Mouse (Mus musculus) embryonic facial prominence, embryonic 11.5 days (tissue): ENCODE results near the gene Cyp4x1. TPM values are rescaled to one million over a fixed set of nuclear protein-coding genes. Genes with fewer than 3 reads are reported as not detected.

Experiments used
- ATAC-seq: fragments of 200-750 bp; cut with Nextera tagmentation; replicated peaks from 2 replicates; pipeline ENCODE4 v1.8.0; 2017; ENCODE audit warnings: low read depth; ENCODE audit not compliant: insufficient number of reproducible peaks, low FRiP score, low TSS enrichment
- DNase-seq: peaks from one replicate; pipeline ENCODE4 v3.0.0-alpha.2; 2015; ENCODE audit warnings: low spot score
- H3K27ac ChIP-seq: fragments of 300-500 bp; sonication (generic); replicated peaks from 2 replicates; pipeline ENCODE4 v1.5.1; 2014; ENCODE audit warnings: mild to moderate bottlenecking, low read depth, low read length, control low read depth
- H3K27me3 ChIP-seq: fragments of 300-500 bp; sonication (generic); 2 replicates; pipeline ENCODE4 v1.6.1; 2014; ENCODE audit warnings: mild to moderate bottlenecking, low read length, moderate library complexity, mixed read lengths; ENCODE audit not compliant: control insufficient read depth, insufficient read depth
- H3K36me3 ChIP-seq: fragments of 300-500 bp; sonication (generic); replicated peaks from 2 replicates; pipeline ENCODE4 v1.6.1; 2014; ENCODE audit warnings: low read depth, mild to moderate bottlenecking, low read length, moderate library complexity, mixed read lengths; ENCODE audit not compliant: control insufficient read depth, insufficient read depth
- H3K4me1 ChIP-seq: fragments of 300-500 bp; sonication (generic); 2 replicates; pipeline ENCODE4 v1.6.1; 2014; ENCODE audit warnings: low read length, mixed read lengths; ENCODE audit not compliant: control insufficient read depth, insufficient read depth
- H3K4me2 ChIP-seq: fragments of 300-500 bp; sonication (generic); 2 replicates; pipeline ENCODE4 v1.6.1; 2014; ENCODE audit warnings: low read depth, mild to moderate bottlenecking, control low read depth, low read length, moderate library complexity
- H3K4me3 ChIP-seq: fragments of 300-500 bp; sonication (generic); 2 replicates; pipeline ENCODE4 v1.5.1; 2014; ENCODE audit warnings: low read depth, low read length, control low read depth
- H3K9ac ChIP-seq: fragments of 300-500 bp; sonication (generic); replicated peaks from 2 replicates; pipeline ENCODE4 v1.6.1; 2014; ENCODE audit warnings: mild to moderate bottlenecking, control low read depth, low read length
- H3K9me3 ChIP-seq: fragments of 300-500 bp; sonication (generic); replicated peaks from 2 replicates; pipeline ENCODE4 v1.6.1; 2016; ENCODE audit warnings: mild to moderate bottlenecking, low read length, inconsistent platforms, mixed read lengths; ENCODE audit not compliant: control insufficient read depth
- WGBS: fragments of 180-500 bp; shearing (Covaris S2); extraction: QIAGEN DNeasy Blood & Tissue Kit; methylation state at CpG from one replicate; pipeline ENCODE4 v1.1.7; 2014; 5-methylcytosine and 5-hydroxymethylcytosine counted together
- polyA plus RNA-seq: library from polyadenylated mRNA; unstranded; fragments of >200 nt; fragmentation: Nextera tagmentation; extraction: Ambion mirVana; gene quantifications from 2 replicates; pipeline ENCODE4 v1.2.1, GENCODE M21; 2014

Cyp4x1 gene
- polyA plus RNA-seq, 1 experiment from 2014 or later = 0.50 TPM

DNA sequence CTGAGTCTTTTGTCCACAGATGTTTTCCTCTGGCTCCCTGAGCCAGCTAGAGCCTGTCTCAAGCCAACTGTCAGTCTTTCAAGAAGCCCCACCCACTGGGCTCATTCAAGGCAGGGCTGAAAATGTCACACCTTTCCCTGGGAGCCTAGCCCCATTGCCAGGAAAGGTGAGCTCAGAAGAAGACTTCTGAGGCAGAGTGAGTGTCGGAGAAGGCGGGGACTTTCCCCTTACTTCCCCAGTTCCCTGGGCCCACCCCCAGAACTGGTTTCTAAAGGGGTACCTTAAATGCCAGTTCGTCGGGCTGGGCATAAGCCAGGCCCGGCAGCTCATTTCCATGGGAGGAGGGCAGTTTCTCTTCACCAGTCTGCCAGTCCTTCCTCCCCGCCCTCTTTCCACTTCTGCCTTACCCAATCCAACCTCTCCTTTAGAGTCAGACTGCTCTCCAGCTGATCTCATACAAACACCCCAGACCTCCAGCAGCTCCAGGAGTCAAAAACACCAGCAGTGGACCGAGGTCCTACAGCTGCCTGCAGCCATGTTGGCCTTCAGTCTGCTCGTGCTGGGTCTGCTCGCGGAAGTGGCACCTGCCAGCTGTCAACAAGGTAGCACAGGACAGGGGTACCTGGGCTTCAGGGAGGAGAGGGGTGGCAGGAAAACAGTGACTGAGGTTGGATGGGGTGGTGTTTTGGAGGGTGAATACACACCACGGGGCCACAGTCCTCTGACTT is 45.3 kb downstream of the Cyp4x1 start, which contains the start of gene Pdzk1ip1:
TSS of gene Pdzk1ip1 (plus strand) at position 98 of the 728 bp plus-strand sequence.
- H3K4me3 ChIP-seq = no peak within 1 kb of the TSS
- H3K4me2 ChIP-seq = no peak within 1 kb of the TSS
- WGBS = 20% methylated on average over 11 of the region's 11 CpGs
- H3K27ac ChIP-seq = no peak within 1 kb of the TSS
- DNase-seq (no peak), ATAC-seq (no peak)
- H3K4me1 ChIP-seq = no peaks in the 10 kb centered on the region
- no peaks in the 10 kb centered on the region for H3K9me3 ChIP-seq
- H3K9ac ChIP-seq = no peak within 1 kb of the TSS
- no peaks in the 10 kb centered on the region for H3K36me3 ChIP-seq
- H3K27me3 ChIP-seq = peaks cover 3% of the 10 kb centered on the region; the same call in 1 of the 2 replicates

- H3K9me3 ChIP-seq = no peaks in the 10 kb centered on the region
- H3K27ac ChIP-seq = no peak overlapping the region
- WGBS = 63% methylated on average over 3 of the region's 3 CpGs
- H3K36me3 ChIP-seq = no peaks in the 10 kb centered on the region
- ATAC-seq (no peak), DNase-seq (no peak)
- no peak overlapping the region for H3K9ac ChIP-seq
- H3K4me2 ChIP-seq = no peak overlapping the region
- H3K4me1 ChIP-seq = no peaks in the 10 kb centered on the region
- peaks cover 3% of the 10 kb centered on the region; the same call in 1 of the 2 replicates for H3K27me3 ChIP-seq
- H3K4me3 ChIP-seq = no peak overlapping the region
Measured at GRCm38 (mm10) chr4:115086763-115087415, 47.2 kb downstream of the Cyp4x1 start.

DNA sequence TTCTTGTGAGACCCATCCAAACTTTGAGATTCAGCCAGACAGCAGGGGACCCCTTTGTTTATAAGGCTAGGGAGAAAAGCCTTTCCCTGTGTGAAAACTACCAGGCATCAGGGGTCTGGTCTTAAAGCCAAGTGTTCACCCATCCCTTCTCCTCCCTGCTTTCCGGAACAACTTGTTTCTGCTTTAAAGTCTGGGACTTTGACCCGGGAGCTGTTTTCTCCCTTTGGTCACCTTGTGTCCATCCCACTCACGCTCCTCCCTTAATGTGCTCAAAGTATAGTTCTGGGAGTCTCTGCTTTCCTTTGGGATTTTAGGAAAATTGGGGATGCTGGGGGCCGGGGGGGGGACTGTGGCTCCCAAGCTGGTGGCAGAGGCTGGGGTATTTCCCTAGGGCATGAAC is 47.8 kb downstream of the Cyp4x1 start:
- DNase-seq = no peak
- Histone ChIP-seq H3K4me3 (no peak overlapping the region), H3K27me3 (peaks cover 3% of the 10 kb centered on the region; the same call in 1 of the 2 replicates), H3K27ac (no peak overlapping the region), H3K9me3 (no peaks in the 10 kb centered on the region), H3K9ac (no peak overlapping the region), H3K4me2 (no peak overlapping the region), H3K36me3 (no peaks in the 10 kb centered on the region), H3K4me1 (no peaks in the 10 kb centered on the region)
- 80% methylated on average over 4 of the region's 4 CpGs for WGBS
- ATAC-seq = no peak

- H3K27ac ChIP-seq = no peak overlapping the region
- ATAC-seq = no peak
Measured at GRCm38 (mm10) chr4:115085522-115086095, 48.5 kb downstream of the Cyp4x1 start.

DNA sequence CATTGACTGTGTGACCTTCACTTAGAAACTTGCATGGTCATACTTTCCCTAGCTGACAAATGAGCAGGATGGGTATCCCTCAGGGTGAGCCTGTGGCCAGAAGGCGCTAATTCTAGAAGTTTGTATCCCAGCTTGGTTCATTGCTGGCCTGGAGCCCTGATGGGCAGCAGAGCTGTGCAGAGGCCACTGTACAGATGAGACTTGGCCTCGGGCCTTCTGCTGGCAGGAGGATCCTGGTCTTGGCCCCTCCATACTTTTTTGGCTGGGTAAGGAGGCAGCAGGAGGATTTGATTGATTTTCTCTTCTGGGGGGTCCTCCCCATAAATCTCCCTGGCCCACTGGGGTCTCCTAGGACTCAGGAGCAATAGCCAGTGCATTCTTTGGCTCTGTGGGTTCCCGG is 51.0 kb downstream of the Cyp4x1 start:
- Histone ChIP-seq H3K27me3 (peaks cover 3% of the 10 kb centered on the region; the same call in 1 of the 2 replicates), H3K9ac (no peak overlapping the region), H3K4me2 (no peak overlapping the region), H3K4me1 (no peaks in the 10 kb centered on the region), H3K27ac (no peak overlapping the region), H3K36me3 (no peaks in the 10 kb centered on the region), H3K9me3 (no peaks in the 10 kb centered on the region), H3K4me3 (no peak overlapping the region)
- ATAC-seq (no peak), DNase-seq (no peak)
- 79% methylated on average over 3 of the region's 3 CpGs for WGBS

More at GRCm38 (mm10) chr4:115085522-115086095, 48.5 kb downstream of the Cyp4x1 start:
- H3K4me1 ChIP-seq = no peaks in the 10 kb centered on the region
- peaks cover 3% of the 10 kb centered on the region; the same call in 1 of the 2 replicates for H3K27me3 ChIP-seq
- H3K9ac ChIP-seq = no peak overlapping the region
- 20% methylated on average over 6 of the region's 6 CpGs for WGBS
- H3K36me3 ChIP-seq = no peaks in the 10 kb centered on the region
- DNase-seq = peak; percentile 72
- H3K4me2 ChIP-seq = no peak overlapping the region
- no peak overlapping the region for H3K4me3 ChIP-seq
- no peaks in the 10 kb centered on the region for H3K9me3 ChIP-seq

DNA sequence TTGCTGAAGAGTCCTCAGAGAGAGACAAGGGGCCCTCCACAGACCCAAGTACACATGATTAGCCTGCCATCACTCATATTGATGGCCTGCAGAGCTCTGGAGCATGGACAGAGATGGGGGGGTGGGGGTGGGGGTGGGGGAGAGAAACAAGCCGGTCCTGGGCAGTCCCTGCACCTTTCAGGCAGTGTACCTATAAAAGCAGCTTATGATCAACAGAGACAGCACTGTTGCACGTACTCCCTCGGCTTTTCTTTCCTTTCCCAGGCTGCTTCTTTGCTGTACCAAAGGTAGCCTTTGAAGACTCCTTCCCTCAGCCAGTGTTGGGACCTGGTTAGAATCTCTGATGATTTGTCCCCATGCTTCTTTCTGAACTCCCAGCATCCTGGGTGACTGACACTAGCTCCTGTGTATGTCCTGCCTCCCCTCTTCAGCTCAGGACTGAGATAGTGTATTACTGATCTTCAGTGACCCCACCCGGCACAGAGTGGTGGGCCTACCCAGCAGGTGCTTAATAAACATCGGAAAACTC is 54.2 kb downstream of the Cyp4x1 start:
- Histone ChIP-seq H3K27me3 (no peaks in the 10 kb centered on the region), H3K9ac (no peak overlapping the region), H3K27ac (no peak overlapping the region), H3K4me2 (no peak overlapping the region), H3K9me3 (no peaks in the 10 kb centered on the region), H3K36me3 (no peaks in the 10 kb centered on the region), H3K4me3 (no peak overlapping the region), H3K4me1 (no peaks in the 10 kb centered on the region)
- WGBS = 19% methylated on average over 5 of the region's 5 CpGs
- DNase-seq = no peak
- no peak; the same call in none of the 2 replicates for ATAC-seq

DNA sequence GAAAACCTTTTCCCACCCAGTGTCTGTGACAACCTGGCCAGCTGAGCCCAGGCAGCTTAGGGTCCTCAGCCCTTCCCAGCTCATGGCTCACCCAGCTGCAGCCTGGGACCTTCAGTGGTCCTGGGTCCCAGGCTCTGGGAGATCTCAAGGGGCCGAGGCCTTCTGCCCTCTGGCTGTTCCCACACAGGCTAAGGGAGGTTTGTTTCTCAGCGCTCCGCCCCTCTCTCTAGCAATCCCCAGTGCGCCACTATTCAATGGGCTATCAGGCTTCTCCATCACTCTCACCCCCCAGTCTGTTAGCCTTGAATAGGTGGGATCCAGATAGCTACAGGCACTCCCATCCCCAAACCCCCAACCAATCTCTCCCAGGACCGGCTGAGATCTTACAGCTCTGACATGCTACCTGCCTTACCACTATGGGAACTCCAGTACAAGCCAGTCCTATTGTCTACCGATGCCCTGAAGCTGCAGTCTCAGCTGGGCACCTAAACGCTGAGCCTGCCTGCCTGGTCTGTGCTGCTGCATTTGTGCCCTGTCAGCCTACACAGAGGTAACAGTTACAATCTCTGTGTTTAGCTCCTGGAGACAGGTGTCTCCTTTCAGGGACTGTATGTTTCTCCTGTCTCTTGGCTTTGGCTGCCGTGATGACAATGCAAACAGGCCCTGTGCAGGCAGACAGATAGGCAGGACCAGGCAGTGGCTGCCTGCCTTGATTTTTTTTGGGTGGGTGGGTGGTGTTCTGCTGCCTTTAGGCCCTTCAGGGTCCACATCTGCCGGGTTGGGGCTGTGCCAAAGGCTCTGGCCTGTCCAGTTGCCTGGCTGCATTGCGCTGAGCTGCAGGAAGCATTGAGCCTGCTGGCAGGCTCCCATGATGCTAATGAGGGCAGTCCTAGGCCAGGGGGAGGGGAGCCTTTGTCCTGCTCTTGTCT is 54.9 kb downstream of the Cyp4x1 start:
- Histone ChIP-seq H3K4me3 (no peak overlapping the region), H3K36me3 (no peaks in the 10 kb centered on the region), H3K4me2 (no peak overlapping the region), H3K4me1 (no peaks in the 10 kb centered on the region), H3K9me3 (no peaks in the 10 kb centered on the region), H3K27me3 (no peaks in the 10 kb centered on the region), H3K27ac (no peak overlapping the region), H3K9ac (no peak overlapping the region)
- DNase-seq (no peak), ATAC-seq (peak; percentile 70; the same call in 1 of the 2 replicates)
- WGBS = 19% methylated on average over 10 of the region's 10 CpGs
